Mouse (Mus musculus) erythroblast, embryonic 14.5 days (primary cell): ENCODE data around the gene Agap2. TPM values are rescaled to one million over a fixed set of nuclear protein-coding genes. Genes with fewer than 3 reads are reported as not detected.

ENCODE experiments used
- H3K27me3 ChIP-seq: 2 replicates; pipeline ENCODE4 v1.6.1; 2012; ENCODE audit warnings: inconsistent platforms; ENCODE audit not compliant: control insufficient read depth
- H3K36me3 ChIP-seq: 2 replicates; pipeline ENCODE4 v1.6.1; 2012; ENCODE audit warnings: mild to moderate bottlenecking, inconsistent platforms; ENCODE audit not compliant: control insufficient read depth
- H3K4me1 ChIP-seq: 2 replicates; pipeline ENCODE4 v1.6.1; 2012; ENCODE audit warnings: inconsistent platforms; ENCODE audit not compliant: control insufficient read depth
- H3K4me3 ChIP-seq: replicated peaks from 2 replicates; pipeline ENCODE3; 2012; ENCODE audit warnings: moderate library complexity, mild to moderate bottlenecking, inconsistent platforms
- H3K9me3 ChIP-seq: 2 replicates; pipeline ENCODE4 v1.6.1; 2012; ENCODE audit warnings: low read length, inconsistent platforms, mixed read lengths; ENCODE audit not compliant: control insufficient read depth
- GATA1 ChIP-seq: IDR thresholded peaks from 2 replicates; pipeline ENCODE4 v1.6.1; 2012; ENCODE audit warnings: low read length, inconsistent platforms, mixed read lengths
- TAL1 ChIP-seq: IDR thresholded peaks from 3 replicates; pipeline ENCODE4 v1.6.1; 2012; ENCODE audit warnings: low read length, inconsistent platforms, mixed read lengths
- polyA plus RNA-seq: library from polyadenylated mRNA; stranded (reverse); fragments of >175 nt; gene quantifications from 2 replicates; pipeline ENCODE4 v1.2.3, GENCODE M21; 2012

Agap2 gene
- polyA plus RNA-seq, 1 experiment, result 0.10 TPM

GRCm38 (mm10) chr10:127135118-127135836 is 60.2 kb downstream of the Agap2 start:
- H3K9me3 ChIP-seq, result no peaks in the 10 kb centered on the region
- H3K4me3 ChIP-seq, result no peak overlapping the region
- TF ChIP-seq TAL1 (no peak), GATA1 (no peak)
- peaks cover 30% of the 10 kb centered on the region for H3K4me1 ChIP-seq
- no peaks in the 10 kb centered on the region for H3K27me3 ChIP-seq
- no peaks in the 10 kb centered on the region for H3K36me3 ChIP-seq

GRCm38 (mm10) chr10:127136510-127136909 is 61.4 kb downstream of the Agap2 start:
- H3K9me3 ChIP-seq, result no peaks in the 10 kb centered on the region
- TF ChIP-seq TAL1 (no peak), GATA1 (no peak)
- peaks cover 30% of the 10 kb centered on the region for H3K4me1 ChIP-seq
- H3K36me3 ChIP-seq, result no peaks in the 10 kb centered on the region
- no peaks in the 10 kb centered on the region for H3K27me3 ChIP-seq
- H3K4me3 ChIP-seq, result no peak overlapping the region

GRCm38 (mm10) chr10:127137896-127138295 is 62.8 kb downstream of the Agap2 start:
- H3K4me1 ChIP-seq, result peaks cover 28% of the 10 kb centered on the region
- no peaks in the 10 kb centered on the region for H3K36me3 ChIP-seq
- no peak overlapping the region for H3K4me3 ChIP-seq
- no peaks in the 10 kb centered on the region; the same call in 1 of the 2 replicates for H3K9me3 ChIP-seq
- no peak for TF ChIP-seq GATA1
- no peak for TF ChIP-seq TAL1
- H3K27me3 ChIP-seq, result no peaks in the 10 kb centered on the region

- Histone ChIP-seq H3K4me1 (peaks cover 28% of the 10 kb centered on the region), H3K4me3 (no peak overlapping the region), H3K27me3 (no peaks in the 10 kb centered on the region), H3K9me3 (no peaks in the 10 kb centered on the region; the same call in 1 of the 2 replicates), H3K36me3 (no peaks in the 10 kb centered on the region)
- TF ChIP-seq TAL1, result no peak
- TF ChIP-seq GATA1, result no peak
These were observed 63.5 kb downstream of the Agap2 start for GRCm38 (mm10) chr10:127138328-127139141.

- TF ChIP-seq GATA1 (no peak), TAL1 (no peak)
- H3K4me3 ChIP-seq, result no peak overlapping the region
- no peaks in the 10 kb centered on the region; the same call in 1 of the 2 replicates for H3K9me3 ChIP-seq
- H3K36me3 ChIP-seq, result no peaks in the 10 kb centered on the region
- peaks cover 18% of the 10 kb centered on the region for H3K4me1 ChIP-seq
- no peaks in the 10 kb centered on the region for H3K27me3 ChIP-seq
These were observed 65.9 kb downstream of the Agap2 start for GRCm38 (mm10) chr10:127140971-127141370.

- Histone ChIP-seq H3K4me1 (peaks cover 14% of the 10 kb centered on the region), H3K36me3 (no peaks in the 10 kb centered on the region), H3K9me3 (no peaks in the 10 kb centered on the region; the same call in 1 of the 2 replicates), H3K4me3 (no peak overlapping the region), H3K27me3 (no peaks in the 10 kb centered on the region)
- no peak for TF ChIP-seq GATA1
- TF ChIP-seq TAL1, result no peak
These were observed 66.4 kb downstream of the Agap2 start for GRCm38 (mm10) chr10:127141500-127141899.

Other genes starting within 250 kb of the Agap2 start
- gene Atp23, start 173.9 kb upstream of the Agap2 start, polyA plus RNA-seq, result 0.07 and 0.09 TPM in 2 replicates
- gene Ctdsp2, start 96.6 kb upstream of the Agap2 start, polyA plus RNA-seq, result 2.2 and 3.4 TPM in 2 replicates
- 0.01 TPM in 1 of 2 replicates, not detected in the other for gene Avil, start 74.6 kb upstream of the Agap2 start, polyA plus RNA-seq
- 2.0 and 2.3 TPM in 2 replicates for gene Tsfm, start 44.4 kb upstream of the Agap2 start, polyA plus RNA-seq
- 0.59 and 0.74 TPM in 2 replicates for gene Mettl1, start 33.9 kb upstream of the Agap2 start, polyA plus RNA-seq
- gene Eef1akmt3, start 33.8 kb upstream of the Agap2 start, polyA plus RNA-seq, result not detected in 2 replicates
- not detected in 2 replicates for gene Cyp27b1, start 27.0 kb upstream of the Agap2 start, polyA plus RNA-seq
- gene March9, start 15.1 kb upstream of the Agap2 start, polyA plus RNA-seq, result not detected in 2 replicates
- 81.1 and 96.8 TPM in 2 replicates for gene Cdk4, start 11.8 kb upstream of the Agap2 start, polyA plus RNA-seq
- gene Tspan31, start 5.0 kb upstream of the Agap2 start, polyA plus RNA-seq, result 1.3 and 1.6 TPM in 2 replicates
- gene Os9, start 45.8 kb downstream of the Agap2 start, polyA plus RNA-seq, result 13.2 and 14.7 TPM in 2 replicates
- 0.56 and 1.0 TPM in 2 replicates for gene B4galnt1, start 89.9 kb downstream of the Agap2 start, polyA plus RNA-seq
- not detected in 2 replicates for gene Slc26a10, start 105.4 kb downstream of the Agap2 start, polyA plus RNA-seq
- gene Arhgef25, start 114.8 kb downstream of the Agap2 start, polyA plus RNA-seq, result 0.47 and 0.52 TPM in 2 replicates
- 11.1 and 11.5 TPM in 2 replicates for gene Dtx3, start 120.4 kb downstream of the Agap2 start, polyA plus RNA-seq
- 9.5 and 10.2 TPM in 2 replicates for gene Pip4k2c, start 136.3 kb downstream of the Agap2 start, polyA plus RNA-seq
- 0.01 and 0.03 TPM in 2 replicates for gene Kif5a, start 188.1 kb downstream of the Agap2 start, polyA plus RNA-seq
- 15.3 and 16.5 TPM in 2 replicates for gene Dctn2, start 191.1 kb downstream of the Agap2 start, polyA plus RNA-seq
- gene Mbd6, start 213.7 kb downstream of the Agap2 start, polyA plus RNA-seq, result 33.5 and 35.5 TPM in 2 replicates
- gene Mars, start 236.5 kb downstream of the Agap2 start, polyA plus RNA-seq, result 12.0 and 17.1 TPM in 2 replicates
- gene Arhgap9, start 246.7 kb downstream of the Agap2 start, polyA plus RNA-seq, result 0.06 and 0.16 TPM in 2 replicates